Mouse (Mus musculus) bone marrow macrophage, adult 2 months (primary cell): ENCODE data around the gene Ice2. TPM values are rescaled to one million over a fixed set of nuclear protein-coding genes. Genes with fewer than 3 reads are reported as not detected.

Experiments
- H3K27ac ChIP-seq: 2 replicates; pipeline ENCODE4 v1.5.1; 2012; ENCODE audit warnings: low read depth, low read length; ENCODE audit not compliant: insufficient read depth
- H3K4me1 ChIP-seq: 2 replicates; pipeline ENCODE4 v1.6.1; 2012; ENCODE audit warnings: low read length; ENCODE audit not compliant: control insufficient read depth, insufficient read depth
- H3K4me3 ChIP-seq: 2 replicates; pipeline ENCODE4 v1.5.1; 2012; ENCODE audit warnings: mild to moderate bottlenecking, low read length, moderate library complexity; ENCODE audit not compliant: insufficient read depth
- CTCF ChIP-seq: IDR thresholded peaks from 2 replicates; pipeline ENCODE4 v1.5.1; 2012; ENCODE audit warnings: low read depth, mild to moderate bottlenecking, low read length, moderate library complexity
- POLR2A ChIP-seq: IDR thresholded peaks from 2 replicates; pipeline ENCODE4 v1.6.1; 2012; ENCODE audit warnings: mild to moderate bottlenecking, low read depth, low read length, borderline replicate concordance
- polyA plus RNA-seq: library from polyadenylated mRNA; stranded (reverse); fragments of >200 nt; gene quantifications from 2 replicates; pipeline ENCODE4 v1.2.4, GENCODE M21; 2012; ENCODE audit not compliant: missing spikeins, insufficient read depth, insufficient read length

The Ice2 gene
- 10.1 and 12.1 TPM in 2 replicates for polyA plus RNA-seq

- Histone ChIP-seq H3K4me1 (no peaks in the 10 kb centered on the region), H3K4me3 (peak within 1 kb of the TSS; percentile 85), H3K27ac (peak within 1 kb of the TSS; percentile 64)
- no peak for TF ChIP-seq POLR2A
- no peak; the same call in 1 of the 2 replicates for TF ChIP-seq CTCF
Observed at GRCm38 (mm10) chr9:69397760-69398452, at the start of gene Ice2. Gene Ice2 (plus strand): TSS chr9:69397906.

GRCm38 (mm10) chr9:69349537-69349936 lies 48.2 kb upstream of the Ice2 start:
- Histone ChIP-seq H3K4me1 (no peaks in the 10 kb centered on the region), H3K4me3 (no peak overlapping the region), H3K27ac (no peak overlapping the region)
- no peak for TF ChIP-seq CTCF
- TF ChIP-seq POLR2A = no peak

- no peak for TF ChIP-seq CTCF
Observed at GRCm38 (mm10) chr9:69354228-69354627, 43.5 kb upstream of the Ice2 start.

GRCm38 (mm10) chr9:69357834-69358233 lies 39.9 kb upstream of the Ice2 start:
- Histone ChIP-seq H3K4me3 (no peak overlapping the region), H3K27ac (no peak overlapping the region), H3K4me1 (no peaks in the 10 kb centered on the region)
- TF ChIP-seq POLR2A (no peak), CTCF (no peak; the same call in 1 of the 2 replicates)

More at GRCm38 (mm10) chr9:69354228-69354627, 43.5 kb upstream of the Ice2 start:
- H3K4me3 ChIP-seq = no peak overlapping the region
- no peaks in the 10 kb centered on the region for H3K4me1 ChIP-seq
- no peak overlapping the region for H3K27ac ChIP-seq

- Histone ChIP-seq H3K4me1 (no peaks in the 10 kb centered on the region), H3K27ac (no peak overlapping the region), H3K4me3 (no peak overlapping the region)
- TF ChIP-seq POLR2A (no peak), CTCF (no peak)
Observed at GRCm38 (mm10) chr9:69358797-69359196, 38.9 kb upstream of the Ice2 start.

GRCm38 (mm10) chr9:69361951-69362445 lies 35.7 kb upstream of the Ice2 start:
- no peaks in the 10 kb centered on the region for H3K4me1 ChIP-seq
- H3K27ac ChIP-seq = no peak overlapping the region
- no peak for TF ChIP-seq CTCF
- no peak for TF ChIP-seq POLR2A
- no peak overlapping the region for H3K4me3 ChIP-seq

- TF ChIP-seq POLR2A (no peak), CTCF (no peak)
- no peak overlapping the region for H3K4me3 ChIP-seq
- no peaks in the 10 kb centered on the region for H3K4me1 ChIP-seq
- no peak overlapping the region for H3K27ac ChIP-seq
Observed at GRCm38 (mm10) chr9:69362766-69363165, 34.9 kb upstream of the Ice2 start.

GRCm38 (mm10) chr9:69364117-69364516 lies 33.6 kb upstream of the Ice2 start:
- TF ChIP-seq POLR2A = no peak
- no peak for TF ChIP-seq CTCF
- no peaks in the 10 kb centered on the region for H3K4me1 ChIP-seq
- no peak overlapping the region for H3K27ac ChIP-seq
- no peak overlapping the region for H3K4me3 ChIP-seq

GRCm38 (mm10) chr9:69367055-69367454 lies 30.7 kb upstream of the Ice2 start:
- Histone ChIP-seq H3K27ac (no peak overlapping the region), H3K4me3 (no peak overlapping the region), H3K4me1 (no peaks in the 10 kb centered on the region)
- TF ChIP-seq POLR2A (no peak), CTCF (no peak)

- Histone ChIP-seq H3K4me1 (no peaks in the 10 kb centered on the region), H3K4me3 (no peak overlapping the region), H3K27ac (no peak overlapping the region)
- TF ChIP-seq CTCF = peak; percentile 61
- TF ChIP-seq POLR2A = no peak
Observed at GRCm38 (mm10) chr9:69368071-69368470, 29.6 kb upstream of the Ice2 start.
